Mouse (Mus musculus): ENCODE measurements at regions not wholly inside any gene's neighbourhood (a gene's known extent, or its start where the extent isn't known, plus 50 kb on each side); places are given as distances from the start of the nearest gene placed in this dataset.

- no peak overlapping the region for H3K4me2 ChIP-seq (ENCODE audit: insufficient read depth, low read depth, poor library complexity, severe bottlenecking)
- DNase-seq (ENCODE audit: extremely low read depth) = no peak
- H3K27ac ChIP-seq (ENCODE audit: insufficient read depth, low read depth) = no peak overlapping the region
- in situ Hi-C loops (cut with MboI; ENCODE audit: low pct_ligation_motif_present, low pct_unique_long_range_greater_than_20kb, low sequenced_read_pairs) = no loop called here
- H3K9ac ChIP-seq (ENCODE audit: insufficient read depth, low read depth) = no peak overlapping the region
- no peaks in the 10 kb centered on the region for H3K79me2 ChIP-seq (replicated peaks; ENCODE audit: control insufficient read depth, extremely low read depth, insufficient read depth, poor library complexity, severe bottlenecking)
- dilution Hi-C loops (cut with MboI; ENCODE audit: extremely low pct_ligation_motif_present, extremely low pct_unique_long_range_greater_than_20kb, low sequenced_read_pairs) = no loop called here
- H3K4me3 ChIP-seq (replicated peaks in 1 of 3; ENCODE audit: low read depth in 2 of 3, low read length in 2 of 3, poor library complexity in 1 of 3) = no peak overlapping the region
- no peak for TF ChIP-seq CHD2 (IDR thresholded peaks at IDR 0.05; ENCODE audit: low read length)
- TF ChIP-seq ETS1 (conservative IDR thresholded peaks at IDR 0.05; ENCODE audit: low read depth, low read length) = no peak
- TF ChIP-seq MXI1 (IDR thresholded peaks at IDR 0.05; ENCODE audit: low read depth, low read length) = no peak
- H3K36me3 ChIP-seq (replicated peaks in 1 of 2; ENCODE audit: control insufficient read depth in 1 of 2, insufficient read depth in 1 of 2, low read length in 1 of 2) = no peaks in the 10 kb centered on the region
- H3K27me3 ChIP-seq (replicated peaks) = no peaks in the 10 kb centered on the region
- peaks cover 5% of the 10 kb centered on the region for H3K9me3 ChIP-seq (replicated peaks; ENCODE audit: low read length)
- H3K4me1 ChIP-seq (ENCODE audit: control insufficient read depth in 1 of 2, insufficient read depth in 2 of 2) = peaks cover 2 to 15% of the 10 kb centered on the region in 2 experiments
Observed at GRCm38 (mm10) chr9:85948495-85949137, 106.4 kb downstream of the Tpbg start.

GRCm38 (mm10) chr9:85951777-85952176, 109.6 kb downstream of the Tpbg start:
- TF ChIP-seq MAFK (IDR thresholded peaks at IDR 0.05; ENCODE audit: insufficient replicate concordance, low read length) = peak; percentile 90
- no peak for TF ChIP-seq TCF12 (IDR thresholded peaks at IDR 0.05; ENCODE audit: low read depth, low read length)
- Histone ChIP-seq H3K4me1 (ENCODE audit: control insufficient read depth in 1 of 2, insufficient read depth in 2 of 2) (no peaks in the 10 kb centered on the region), H3K27me3 (replicated peaks) (no peaks in the 10 kb centered on the region), H3K4me3 (replicated peaks in 1 of 3; ENCODE audit: low read depth in 2 of 3, low read length in 2 of 3, poor library complexity in 1 of 3) (no peak overlapping the region), H3K9ac (ENCODE audit: insufficient read depth, low read depth) (no peak overlapping the region), H3K9me3 (replicated peaks; ENCODE audit: low read length) (peaks cover 5% of the 10 kb centered on the region), H3K79me2 (replicated peaks; ENCODE audit: control insufficient read depth, extremely low read depth, insufficient read depth, poor library complexity, severe bottlenecking) (no peaks in the 10 kb centered on the region), H3K36me3 (replicated peaks in 1 of 2; ENCODE audit: control insufficient read depth in 1 of 2, insufficient read depth in 1 of 2, low read length in 1 of 2) (no peaks in the 10 kb centered on the region), H3K4me2 (ENCODE audit: insufficient read depth, low read depth, poor library complexity, severe bottlenecking) (no peak overlapping the region), H3K27ac (ENCODE audit: insufficient read depth, low read depth) (no peak overlapping the region)
- in situ Hi-C loops (cut with MboI; ENCODE audit: low pct_ligation_motif_present, low pct_unique_long_range_greater_than_20kb, low sequenced_read_pairs) = no loop called here
- DNase-seq (ENCODE audit: extremely low read depth) = no peak
- dilution Hi-C loops (cut with MboI; ENCODE audit: extremely low pct_ligation_motif_present, extremely low pct_unique_long_range_greater_than_20kb, low sequenced_read_pairs) = no loop called here

GRCm38 (mm10) chr9:85970076-85970475, 127.9 kb downstream of the Tpbg start:
- no peak for TF ChIP-seq ZC3H11A (IDR thresholded peaks at IDR 0.05; ENCODE audit: low read depth, low read length)
- TF ChIP-seq TBP (conservative IDR thresholded peaks at IDR 0.05; ENCODE audit: low read depth, low read length) = no peak
- TF ChIP-seq POLR2A (IDR thresholded peaks at IDR 0.05; ENCODE audit: low read depth, low read length) = no peak
- no peak for TF ChIP-seq ZMIZ1 (IDR thresholded peaks at IDR 0.05; ENCODE audit: low read depth, low read length)
- TF ChIP-seq MEF2A (IDR thresholded peaks at IDR 0.05; ENCODE audit: borderline replicate concordance, low read depth, low read length) = no peak
- no peak for TF ChIP-seq CHD2 (IDR thresholded peaks at IDR 0.05; ENCODE audit: low read length)
- dilution Hi-C loops (cut with MboI; ENCODE audit: extremely low pct_ligation_motif_present, extremely low pct_unique_long_range_greater_than_20kb, low sequenced_read_pairs) (no loop called here), in situ Hi-C loops (cut with MboI; ENCODE audit: low pct_ligation_motif_present, low pct_unique_long_range_greater_than_20kb, low sequenced_read_pairs) (no loop called here)
- Histone ChIP-seq H3K79me2 (replicated peaks; ENCODE audit: control insufficient read depth, extremely low read depth, insufficient read depth, poor library complexity, severe bottlenecking) (no peaks in the 10 kb centered on the region), H3K9me3 (replicated peaks; ENCODE audit: low read length) (no peaks in the 10 kb centered on the region), H3K4me2 (ENCODE audit: insufficient read depth, low read depth, poor library complexity, severe bottlenecking) (no peak overlapping the region), H3K27ac (ENCODE audit: insufficient read depth, low read depth) (no peak overlapping the region), H3K36me3 (replicated peaks in 1 of 2; ENCODE audit: control insufficient read depth in 1 of 2, insufficient read depth in 1 of 2, low read length in 1 of 2) (no peaks in the 10 kb centered on the region), H3K4me1 (ENCODE audit: control insufficient read depth in 1 of 2, insufficient read depth in 2 of 2) (no peaks in the 10 kb centered on the region), H3K4me3 (replicated peaks in 1 of 3; ENCODE audit: low read depth in 2 of 3, low read length in 2 of 3, poor library complexity in 1 of 3) (no peak overlapping the region), H3K9ac (ENCODE audit: insufficient read depth, low read depth) (no peak overlapping the region), H3K27me3 (replicated peaks) (no peaks in the 10 kb centered on the region)
- no peak for DNase-seq (ENCODE audit: extremely low read depth)
